Mouse (Mus musculus) C2C12 (cell line): ENCODE data around the gene Fkbp6. TPM values are rescaled to one million over a fixed set of nuclear protein-coding genes. Genes with fewer than 3 reads are reported as not detected.

Experiments
- H3K27me3 ChIP-seq: one replicate; pipeline ENCODE4 v1.6.1; 2011; ENCODE audit not compliant: control insufficient read depth, insufficient read depth, insufficient read length
- H3K36me3 ChIP-seq: one replicate; pipeline ENCODE4 v1.6.1; 2011; ENCODE audit not compliant: control insufficient read depth, insufficient read depth
- H3K4me3 ChIP-seq: one replicate; pipeline ENCODE4 v1.5.1; 2011; ENCODE audit warnings: mild to moderate bottlenecking, control low read depth; ENCODE audit not compliant: poor library complexity, insufficient read depth, severe bottlenecking
- H3K79me2 ChIP-seq: one replicate; pipeline ENCODE4 v1.6.1; 2011; ENCODE audit not compliant: control insufficient read depth, insufficient read depth
- H3K79me3 ChIP-seq: one replicate; pipeline ENCODE4 v1.6.1; 2011; ENCODE audit warnings: low read depth, control low read depth
- H3ac ChIP-seq: one replicate; pipeline ENCODE3; 2011; ENCODE audit warnings: low read depth; ENCODE audit not compliant: control insufficient read depth, insufficient read length
- CEBPB ChIP-seq: IDR thresholded peaks from one replicate; pipeline ENCODE4 v1.6.1; 2011; ENCODE audit warnings: low read depth, mild to moderate bottlenecking, control low read depth, moderate library complexity
- CTCF ChIP-seq: IDR thresholded peaks from one replicate; pipeline ENCODE4 v1.5.1; 2011; ENCODE audit not compliant: control insufficient read depth, insufficient read depth, insufficient read length
- FOSL1 ChIP-seq: IDR thresholded peaks from one replicate; pipeline ENCODE4 v1.8.0; 2011; ENCODE audit warnings: mild to moderate bottlenecking, low read length; ENCODE audit not compliant: poor library complexity, insufficient read depth, severe bottlenecking
- MAX ChIP-seq: IDR thresholded peaks from one replicate; pipeline ENCODE4 v1.6.1; 2011; ENCODE audit warnings: mild to moderate bottlenecking, control low read depth
- MYOD1 ChIP-seq: IDR thresholded peaks from one replicate; pipeline ENCODE4 v1.6.1; 2011; ENCODE audit warnings: low read depth; ENCODE audit not compliant: control insufficient read depth, insufficient read length
- MYOG ChIP-seq: IDR thresholded peaks from one replicate; pipeline ENCODE4 v1.6.1; 2011; ENCODE audit not compliant: control insufficient read depth, insufficient read length; ENCODE audit errors: extremely low read depth
- USF1 ChIP-seq: IDR thresholded peaks from one replicate; pipeline ENCODE4 v1.6.1; 2011; ENCODE audit warnings: low read depth, mild to moderate bottlenecking, control low read depth, moderate library complexity
- polyA plus RNA-seq: library from polyadenylated mRNA; unstranded; fragments of >200 nt; fragmentation: generic; extraction: Trizol; gene quantifications from one replicate; pipeline ENCODE4 v1.2.1, GENCODE M21; 2012; ENCODE audit warnings: missing spikeins

Gene Fkbp6
- polyA plus RNA-seq, 1 experiment, result not detected

DNA sequence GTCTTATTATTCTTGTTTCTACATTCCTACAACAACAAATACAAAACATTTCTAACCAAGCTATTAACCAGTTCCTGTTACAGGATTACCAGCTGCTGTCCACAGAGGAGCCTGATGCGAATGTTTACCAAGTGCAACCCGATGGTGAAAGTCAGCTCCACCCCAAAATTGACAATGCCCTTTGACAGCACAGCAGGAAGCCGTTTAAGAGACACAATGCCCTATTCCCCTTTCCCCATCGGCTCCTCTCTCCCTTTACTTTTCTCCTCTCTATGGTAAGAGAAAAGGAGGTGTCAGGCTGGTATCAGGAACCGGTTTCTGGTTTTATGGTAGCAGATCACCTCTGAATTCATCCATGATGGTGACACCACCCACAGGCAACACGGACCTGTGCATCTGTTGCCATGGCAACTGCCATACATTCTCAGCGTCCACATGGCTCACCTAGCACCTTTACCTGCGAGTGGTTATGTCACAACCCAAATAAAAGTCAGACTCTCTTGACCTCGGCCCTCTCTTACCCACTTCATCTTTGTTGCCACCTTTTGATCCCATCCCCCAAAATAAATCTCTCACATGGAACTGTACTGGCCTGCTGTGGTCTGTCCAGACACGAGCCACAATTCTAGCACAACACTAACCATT lies 43.4 kb downstream of the Fkbp6 start:
- no peaks in the 10 kb centered on the region for H3K79me3 ChIP-seq
- TF ChIP-seq CEBPB (no peak), MAX (no peak), USF1 (no peak), CTCF (no peak), FOSL1 (no peak), MYOG (no peak)
- peaks cover 48% of the 10 kb centered on the region for H3K27me3 ChIP-seq
- H3ac ChIP-seq, result no peak overlapping the region
- no peak overlapping the region for H3K4me3 ChIP-seq
- no peaks in the 10 kb centered on the region for H3K79me2 ChIP-seq
- H3K36me3 ChIP-seq, result no peaks in the 10 kb centered on the region

DNA sequence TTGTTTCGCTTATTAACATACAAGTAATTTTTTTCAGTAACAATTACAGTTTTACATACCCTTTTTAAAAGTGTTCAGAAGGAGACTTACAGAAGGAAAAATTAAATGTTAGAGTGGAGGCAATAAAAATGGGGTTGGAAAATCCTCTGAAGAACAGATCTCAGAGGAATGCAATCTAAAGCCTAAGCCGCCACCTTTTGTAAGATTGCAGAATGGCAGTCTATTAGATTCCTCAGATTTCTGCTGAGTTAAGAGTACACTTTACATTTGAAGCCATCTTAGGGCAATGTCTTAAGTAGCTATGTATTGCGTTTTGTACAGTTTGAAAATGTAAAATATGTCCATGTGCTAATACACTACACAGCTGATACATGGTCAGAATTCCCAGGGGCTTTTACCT lies 47.4 kb downstream of the Fkbp6 start:
- Histone ChIP-seq H3ac (no peak overlapping the region), H3K27me3 (peaks cover 58% of the 10 kb centered on the region), H3K79me3 (no peaks in the 10 kb centered on the region), H3K79me2 (no peaks in the 10 kb centered on the region), H3K36me3 (no peaks in the 10 kb centered on the region), H3K4me3 (no peak overlapping the region)
- no peak for TF ChIP-seq USF1
- no peak for TF ChIP-seq MAX
- no peak for TF ChIP-seq MYOG
- TF ChIP-seq CTCF, result no peak
- TF ChIP-seq CEBPB, result no peak
- TF ChIP-seq FOSL1, result no peak
- TF ChIP-seq MYOD1, result no peak

GRCm38 (mm10) chr5:135301916-135302315 lies 47.9 kb downstream of the Fkbp6 start:
- peaks cover 62% of the 10 kb centered on the region for H3K27me3 ChIP-seq
- no peak for TF ChIP-seq USF1
- no peak for TF ChIP-seq FOSL1
- TF ChIP-seq CTCF, result no peak
- TF ChIP-seq MAX, result no peak
- no peak for TF ChIP-seq CEBPB
- TF ChIP-seq MYOD1, result no peak
- no peak for TF ChIP-seq MYOG
- H3K79me3 ChIP-seq, result no peaks in the 10 kb centered on the region
- H3K36me3 ChIP-seq, result no peaks in the 10 kb centered on the region
- no peaks in the 10 kb centered on the region for H3K79me2 ChIP-seq
- no peak overlapping the region for H3K4me3 ChIP-seq
- H3ac ChIP-seq, result no peak overlapping the region

DNA sequence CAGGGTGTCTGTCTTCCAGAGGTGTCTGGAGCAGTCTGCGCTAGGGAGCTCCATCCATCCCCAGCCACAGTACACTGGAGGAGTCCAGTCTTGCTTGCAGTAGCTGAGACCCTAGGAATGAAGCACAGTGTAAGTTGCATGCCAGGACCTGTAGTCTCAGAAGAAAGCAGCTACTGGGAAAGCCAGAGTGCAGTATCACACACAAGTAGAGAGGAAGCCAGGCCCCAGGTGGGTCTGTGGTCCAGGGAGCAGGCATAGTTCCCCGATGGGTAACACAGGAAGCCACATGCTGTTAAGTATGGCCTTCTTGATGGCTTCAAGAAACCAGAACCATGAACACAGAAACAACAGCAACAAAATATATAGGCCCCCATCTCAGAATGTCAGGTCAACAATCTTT lies 57.8 kb downstream of the Fkbp6 start:
- H3K79me3 ChIP-seq, result no peaks in the 10 kb centered on the region
- peaks cover 48% of the 10 kb centered on the region for H3K27me3 ChIP-seq
- H3K36me3 ChIP-seq, result no peaks in the 10 kb centered on the region
- H3K4me3 ChIP-seq, result no peak overlapping the region
- no peaks in the 10 kb centered on the region for H3K79me2 ChIP-seq
- no peak overlapping the region for H3ac ChIP-seq
- no peak for TF ChIP-seq MYOD1
- TF ChIP-seq CTCF, result no peak
- no peak for TF ChIP-seq MYOG
- TF ChIP-seq MAX, result no peak
- no peak for TF ChIP-seq CEBPB
- no peak for TF ChIP-seq FOSL1
- TF ChIP-seq USF1, result no peak

- Histone ChIP-seq H3K79me3 (no peaks in the 10 kb centered on the region), H3ac (no peak overlapping the region), H3K27me3 (peaks cover 45% of the 10 kb centered on the region), H3K79me2 (no peaks in the 10 kb centered on the region), H3K36me3 (no peaks in the 10 kb centered on the region), H3K4me3 (no peak overlapping the region)
- no peak for TF ChIP-seq FOSL1
- no peak for TF ChIP-seq MYOD1
- no peak for TF ChIP-seq USF1
- TF ChIP-seq MAX, result no peak
- TF ChIP-seq MYOG, result no peak
- TF ChIP-seq CTCF, result no peak
- TF ChIP-seq CEBPB, result no peak
Measured at GRCm38 (mm10) chr5:135291193-135291592, 58.7 kb downstream of the Fkbp6 start.
